ENCODE assay signal across 8 mouse cellular contexts in genomic region chr8:11549706-11550105, GRCm38 (mm10). TPM values are rescaled to one million over a fixed set of nuclear protein-coding genes. Genes with fewer than 3 reads are reported as not detected.
A peak's percentile ranks its signal among the peaks of the same experiment; 100 is the strongest.
DNase-seq lines count a peak whose midpoint lies in the region; ATAC-seq lines count a peak whose summit lies in the region.

No protein-coding gene starts in this region.

- peak; percentile 54 for DNase-seq in layer of hippocampus, adult 11-12 months (ENCODE audit: low spot score)
- no peak for DNase-seq in layer of hippocampus, adult 9-11 months
- peak; percentile 76 for DNase-seq in adipocyte (ENCODE audit: low spot score)
- peak; percentile 33 to 66 for DNase-seq in heart, postnatal 14 days
- DNase-seq in limb, embryonic 11.5 days (ENCODE audit: low spot score): peak; percentile 69
- peak; percentile 58 for DNase-seq in midbrain, embryonic 10.5 days (ENCODE audit: low spot score)

- H3K9ac ChIP-seq in embryonic facial prominence, embryonic 13.5 days: peak overlapping the region; percentile 85
- no peak overlapping the region for H3K9ac ChIP-seq in limb, embryonic 11.5 days (ENCODE audit: low read length)
- H3K9ac ChIP-seq in stomach, embryonic 15.5 days: no peak overlapping the region; the same call in 1 of the 2 replicates

- intact Hi-C loops in heart, postnatal 14 days (cut with DNase I): loop anchor here (2.0 kb wide), 1 partner anchor 53 kb away; no protein-coding TSS in a partner anchor

- H3K4me2 ChIP-seq in embryonic facial prominence, embryonic 13.5 days: peak overlapping the region; percentile 77
- H3K4me2 ChIP-seq in limb, embryonic 11.5 days (ENCODE audit: low read depth, severe bottlenecking): peak overlapping the region; percentile 66
- H3K4me2 ChIP-seq in stomach, embryonic 15.5 days: peak overlapping the region; percentile 88

- no peak for ATAC-seq in embryonic facial prominence, embryonic 13.5 days (ENCODE audit: insufficient number of reproducible peaks, insufficient read depth, low FRiP score, low TSS enrichment, low read depth)
- ATAC-seq in limb, embryonic 11.5 days (ENCODE audit: insufficient number of reproducible peaks, low FRiP score, low TSS enrichment, low read depth): no peak
- no peak for ATAC-seq in stomach, embryonic 15.5 days (ENCODE audit: insufficient read depth, low FRiP score, low read depth)

- WGBS in embryonic facial prominence, embryonic 13.5 days: 20% methylated on average over 7 of the region's 7 CpGs
- 28% methylated on average over 7 of the region's 7 CpGs for WGBS in limb, embryonic 11.5 days
- 18% methylated on average over 7 of the region's 7 CpGs for WGBS in midbrain, embryonic 10.5 days
- 19% methylated on average over 7 of the region's 7 CpGs for WGBS in stomach, embryonic 15.5 days

- H3K4me1 ChIP-seq in embryonic facial prominence, embryonic 13.5 days: peaks cover 20% of the 10 kb centered on the region
- H3K4me1 ChIP-seq in limb, embryonic 11.5 days (ENCODE audit: control insufficient read depth, insufficient read depth, low read length): peaks cover 4% of the 10 kb centered on the region; the same call in 1 of the 2 replicates
- peaks cover 31% of the 10 kb centered on the region for H3K4me1 ChIP-seq in midbrain, embryonic 10.5 days
- H3K4me1 ChIP-seq in stomach, embryonic 15.5 days: peaks cover 15% of the 10 kb centered on the region

- H3K9me3 ChIP-seq in embryonic facial prominence, embryonic 13.5 days: no peaks in the 10 kb centered on the region
- H3K9me3 ChIP-seq in limb, embryonic 11.5 days (ENCODE audit: control insufficient read depth, low read length): no peaks in the 10 kb centered on the region
- no peaks in the 10 kb centered on the region for H3K9me3 ChIP-seq in midbrain, embryonic 10.5 days (replicated peaks)
- H3K9me3 ChIP-seq in stomach, embryonic 15.5 days: no peaks in the 10 kb centered on the region

- H3K36me3 ChIP-seq in embryonic facial prominence, embryonic 13.5 days: peaks cover 23% of the 10 kb centered on the region
- H3K36me3 ChIP-seq in limb, embryonic 11.5 days (ENCODE audit: control insufficient read depth, insufficient read depth, low read length): 0 out of 2 replicates have a peak, but pooled peaks cover 2% of the 10 kb centered on the region
- peaks cover 11% of the 10 kb centered on the region; the same call in 1 of the 2 replicates for H3K36me3 ChIP-seq in midbrain, embryonic 10.5 days
- H3K36me3 ChIP-seq in stomach, embryonic 15.5 days: peaks cover under 1% of the 10 kb centered on the region; the same call in 1 of the 2 replicates

- no peak overlapping the region; the same call in 1 of the 2 replicates for H3K27ac ChIP-seq in embryonic facial prominence, embryonic 13.5 days
- H3K27ac ChIP-seq in limb, embryonic 11.5 days (replicated peaks; ENCODE audit: low read depth, low read length): no peak overlapping the region
- 0 out of 2 replicates have a peak overlapping the region, but pooled peaks have one; percentile 90 for H3K27ac ChIP-seq in midbrain, embryonic 10.5 days (replicated peaks)
- H3K27ac ChIP-seq in stomach, embryonic 15.5 days: peak overlapping the region; percentile 94; the same call in 1 of the 2 replicates

- peak overlapping the region; percentile 83 for H3K4me3 ChIP-seq in embryonic facial prominence, embryonic 13.5 days
- H3K4me3 ChIP-seq in limb, embryonic 11.5 days (ENCODE audit: low read depth, low read length): peak overlapping the region; percentile 71
- H3K4me3 ChIP-seq in midbrain, embryonic 10.5 days: peak overlapping the region; percentile 87
- H3K4me3 ChIP-seq in stomach, embryonic 15.5 days (replicated peaks): peak overlapping the region; percentile 92

- H3K27me3 ChIP-seq in embryonic facial prominence, embryonic 13.5 days: no peaks in the 10 kb centered on the region
- no peaks in the 10 kb centered on the region for H3K27me3 ChIP-seq in limb, embryonic 11.5 days (ENCODE audit: control insufficient read depth, insufficient read depth, low read length)
- no peaks in the 10 kb centered on the region for H3K27me3 ChIP-seq in midbrain, embryonic 10.5 days (ENCODE audit: low read depth, poor library complexity, severe bottlenecking)
- no peaks in the 10 kb centered on the region for H3K27me3 ChIP-seq in stomach, embryonic 15.5 days (replicated peaks)

RNA-seq across cellular contexts. Expression of gene Cars2, which starts 0.9 kb away (rescaled TPM):
- polyA plus RNA-seq in embryonic facial prominence, embryonic 13.5 days (2015; fragmentation: Nextera tagmentation; extraction: Ambion mirVana): 25.7 and 29.7 TPM in 2 replicates
- total RNA-seq in heart, postnatal 14 days (2021): 10 to 100 TPM; 37.0 TPM
- 16.9 and 17.8 TPM in 2 replicates for polyA plus RNA-seq in limb, embryonic 11.5 days (2014; fragmentation: Nextera tagmentation; extraction: Ambion mirVana)
- 18.7 and 19.9 TPM in 2 replicates for polyA plus RNA-seq in midbrain, embryonic 10.5 days (2016; fragmentation: Nextera tagmentation; extraction: Ambion mirVana)
- polyA plus RNA-seq in stomach, embryonic 15.5 days (2015; fragmentation: Nextera tagmentation; extraction: Ambion mirVana): 27.4 and 29.2 TPM in 2 replicates

RNA-seq across cellular contexts. Expression of gene Ing1, which starts 5.7 kb away (rescaled TPM):
- polyA plus RNA-seq in embryonic facial prominence, embryonic 13.5 days (2015; fragmentation: Nextera tagmentation; extraction: Ambion mirVana): 36.4 and 38.3 TPM in 2 replicates
- 10 to 100 TPM; 23.6 to 24.2 TPM for total RNA-seq in heart, postnatal 14 days (2021)
- polyA plus RNA-seq in limb, embryonic 11.5 days (2014; fragmentation: Nextera tagmentation; extraction: Ambion mirVana): 53.7 and 55.9 TPM in 2 replicates
- 31.2 and 34.0 TPM in 2 replicates for polyA plus RNA-seq in midbrain, embryonic 10.5 days (2016; fragmentation: Nextera tagmentation; extraction: Ambion mirVana)
- polyA plus RNA-seq in stomach, embryonic 15.5 days (2015; fragmentation: Nextera tagmentation; extraction: Ambion mirVana): 38.4 and 40.3 TPM in 2 replicates

RNA-seq across cellular contexts. Expression of gene Naxd, which starts 52.4 kb away (rescaled TPM):
- polyA plus RNA-seq in embryonic facial prominence, embryonic 13.5 days (2015; fragmentation: Nextera tagmentation; extraction: Ambion mirVana): 121 and 134 TPM in 2 replicates
- total RNA-seq in heart, postnatal 14 days (2021): 10 to 100 TPM; 33.2 to 33.3 TPM
- polyA plus RNA-seq in limb, embryonic 11.5 days (2014; fragmentation: Nextera tagmentation; extraction: Ambion mirVana): 94.7 and 107 TPM in 2 replicates
- polyA plus RNA-seq in midbrain, embryonic 10.5 days (2016; fragmentation: Nextera tagmentation; extraction: Ambion mirVana): 114 and 116 TPM in 2 replicates
- polyA plus RNA-seq in stomach, embryonic 15.5 days (2015; fragmentation: Nextera tagmentation; extraction: Ambion mirVana): 105 and 110 TPM in 2 replicates

Comparison
In these comparisons a context has a peak if more than half of its experiments do, and no peak if none do; other contexts are left out.
1. H3K27ac ChIP-seq: peak in midbrain, embryonic 10.5 days (single experiment) and stomach, embryonic 15.5 days (single experiment); none in embryonic facial prominence, embryonic 13.5 days (single experiment) and limb, embryonic 11.5 days (single experiment).
2. Peak in every context shown above with its lines, with median percentiles within 50 percentile points of each other: H3K4me2 ChIP-seq and H3K4me3 ChIP-seq.